Mouse (Mus musculus): ENCODE measurements around the gene Cwc15.

Gene Cwc15

GRCm38 (mm10) chr9:14547584-14548365 lies 47.4 kb downstream of the Cwc15 start:
- no peak for DNase-seq (ENCODE audit: low read depth, low spot score)

- DNase-seq (ENCODE audit: low read depth, low spot score): no peak
These were observed 47.9 kb downstream of the Cwc15 start for GRCm38 (mm10) chr9:14548366-14548761.

- no peak for DNase-seq (ENCODE audit: low read depth, low spot score)
These were observed 57.9 kb downstream of the Cwc15 start for GRCm38 (mm10) chr9:14558332-14558731.

- DNase-seq (ENCODE audit: low read depth, low spot score): peak; percentile 51
These were observed 59.0 kb downstream of the Cwc15 start for GRCm38 (mm10) chr9:14559430-14559829.

GRCm38 (mm10) chr9:14559996-14560395 lies 59.6 kb downstream of the Cwc15 start:
- DNase-seq (ENCODE audit: low read depth, low spot score): no peak

Data from ZHBTc4 (cell line).